Mouse (Mus musculus): Measurements from ENCODE around the gene Slc19a2.

Gene Slc19a2

DNA sequence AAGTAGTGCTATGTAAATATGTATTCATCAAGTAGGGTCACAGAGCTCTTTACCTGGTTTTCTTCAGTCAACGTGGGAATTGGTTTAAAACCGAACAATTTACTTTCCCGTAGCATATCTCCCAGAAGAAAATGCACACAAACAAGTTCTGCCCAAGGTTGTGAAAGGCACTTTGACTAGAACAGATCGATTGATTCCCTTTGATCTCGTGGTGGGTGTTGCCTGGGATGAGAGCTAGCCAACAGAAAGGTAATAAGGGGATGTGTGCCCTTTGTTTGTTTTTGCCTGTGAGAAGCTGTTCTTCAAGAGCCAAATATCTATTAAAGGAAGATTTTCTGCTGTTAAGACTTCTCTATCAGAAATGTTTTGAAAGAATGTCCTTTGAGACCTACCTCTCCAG lies 3.7 kb downstream of the Slc19a2 start:
- no peak for DNase-seq (ENCODE audit: low spot score)

DNA sequence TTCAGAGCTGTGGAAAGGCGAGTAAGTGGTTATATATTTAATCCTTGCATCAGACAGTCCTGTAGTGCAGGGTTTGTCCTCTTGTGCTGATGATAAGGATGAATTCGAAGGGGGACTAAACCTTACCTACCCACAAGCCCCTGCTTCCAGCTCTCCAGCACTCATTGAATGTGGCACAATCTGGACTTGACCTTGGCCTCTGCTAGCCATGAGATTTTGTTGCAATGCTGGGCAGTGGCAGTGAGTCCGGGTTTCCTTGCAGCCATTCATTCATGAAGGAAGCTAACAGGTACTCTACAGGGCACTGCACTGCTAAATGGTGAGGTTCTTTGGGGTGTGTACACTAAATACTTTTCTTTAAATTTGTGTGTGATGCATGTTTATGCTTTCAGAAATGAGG lies 6.0 kb downstream of the Slc19a2 start:
- no peak for DNase-seq (ENCODE audit: low spot score)

DNA sequence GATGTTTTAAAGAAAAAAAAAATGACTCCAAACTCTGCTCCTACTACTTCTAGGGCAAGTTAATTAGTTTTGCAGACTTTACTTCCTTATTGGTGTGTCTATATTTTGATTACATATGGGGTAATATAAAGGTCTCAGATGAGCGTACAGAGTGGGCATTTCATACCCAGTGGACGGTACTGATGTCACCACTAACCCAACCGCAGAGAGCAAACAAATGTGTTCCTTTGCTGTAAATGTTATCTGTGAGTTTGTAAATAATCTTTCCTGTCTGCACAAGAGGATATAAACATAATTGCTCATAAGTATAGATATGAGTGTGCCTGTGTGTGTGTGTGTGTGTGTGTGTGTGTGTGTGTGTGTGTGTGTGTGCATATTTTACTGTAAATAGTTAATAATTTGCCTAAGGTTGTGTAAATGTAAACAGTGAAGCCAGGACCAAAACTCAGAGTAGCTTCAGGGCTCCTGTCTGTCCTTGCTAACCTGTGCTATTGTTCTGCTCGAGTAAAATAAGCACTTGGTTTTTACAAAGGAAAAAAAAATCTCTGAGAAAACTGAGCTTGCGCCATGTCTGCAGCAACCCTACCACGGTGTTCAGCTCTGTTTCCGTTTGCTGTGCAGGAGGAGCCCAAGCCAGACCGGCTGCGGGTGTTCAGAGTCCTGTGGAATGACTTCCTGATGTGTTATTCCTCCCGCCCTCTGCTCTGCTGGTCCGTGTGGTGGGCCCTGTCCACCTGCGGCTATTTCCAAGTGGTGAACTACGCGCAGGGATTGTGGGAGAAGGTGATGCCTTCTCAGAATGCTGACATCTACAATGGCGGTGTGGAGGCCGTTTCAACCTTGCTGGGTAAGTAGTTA lies 11.6 kb downstream of the Slc19a2 start:
- no peak for DNase-seq (ENCODE audit: low spot score)

DNA sequence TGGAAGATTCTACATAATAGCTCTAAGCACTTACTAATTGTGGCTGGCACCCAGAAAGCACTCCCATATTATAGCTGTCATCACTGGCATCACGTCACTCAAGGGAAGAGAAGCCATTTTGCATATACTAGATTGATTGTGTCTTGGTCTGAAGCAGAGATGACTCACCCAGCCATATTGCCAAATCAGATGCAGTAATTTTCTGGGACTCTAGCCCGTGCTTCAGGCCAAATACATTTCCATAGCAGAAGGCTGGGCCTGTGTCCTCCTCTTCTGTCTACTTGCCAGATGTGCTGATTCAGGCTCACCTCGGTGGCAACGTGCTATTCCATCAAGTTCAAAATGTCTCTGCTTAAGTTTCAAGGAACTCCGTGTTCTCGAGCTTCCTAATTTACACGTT lies 12.7 kb downstream of the Slc19a2 start:
- peak; percentile 16 for DNase-seq (ENCODE audit: low spot score)

DNA sequence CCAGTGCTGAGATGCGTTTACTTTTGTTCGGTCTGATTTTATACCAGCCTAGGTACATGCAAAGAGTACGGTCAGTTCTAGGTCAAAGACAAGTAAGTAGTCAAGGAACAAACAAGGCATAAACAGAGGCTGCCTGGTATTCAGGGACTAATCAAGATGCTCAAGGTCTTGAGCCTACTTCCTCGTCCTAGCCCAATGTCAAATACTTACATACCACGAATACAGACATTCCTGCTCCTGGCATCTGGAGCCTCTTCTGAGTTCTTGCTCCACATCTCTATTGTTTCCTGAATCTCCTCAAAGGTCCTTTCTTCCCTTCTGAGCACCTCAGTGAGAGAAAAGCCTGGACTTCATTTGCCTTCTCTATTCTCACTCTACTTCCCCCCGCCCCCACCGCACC lies 22.1 kb downstream of the Slc19a2 start:
- no peak for DNase-seq (ENCODE audit: low spot score)

DNA sequence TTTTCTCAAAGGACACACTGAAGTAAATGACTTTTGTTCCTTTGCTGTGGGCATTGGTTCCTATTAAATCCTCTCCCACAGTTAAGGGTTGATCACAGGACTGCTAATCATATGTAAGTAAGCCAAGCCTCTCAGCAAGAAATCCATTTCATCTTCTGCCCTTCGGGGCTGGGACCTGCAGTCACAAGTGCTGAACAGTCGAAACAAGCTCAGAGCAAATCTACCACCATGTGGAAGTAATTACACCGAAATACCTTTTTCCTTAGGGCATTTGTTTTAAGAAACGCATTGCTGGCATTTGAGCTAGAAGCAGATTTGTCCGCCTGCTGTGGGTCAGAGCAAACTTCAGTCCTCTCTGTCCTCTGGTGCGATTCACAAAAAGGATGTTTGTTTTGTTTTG lies 24.8 kb downstream of the Slc19a2 start:
- no peak for DNase-seq (ENCODE audit: low spot score)

DNA sequence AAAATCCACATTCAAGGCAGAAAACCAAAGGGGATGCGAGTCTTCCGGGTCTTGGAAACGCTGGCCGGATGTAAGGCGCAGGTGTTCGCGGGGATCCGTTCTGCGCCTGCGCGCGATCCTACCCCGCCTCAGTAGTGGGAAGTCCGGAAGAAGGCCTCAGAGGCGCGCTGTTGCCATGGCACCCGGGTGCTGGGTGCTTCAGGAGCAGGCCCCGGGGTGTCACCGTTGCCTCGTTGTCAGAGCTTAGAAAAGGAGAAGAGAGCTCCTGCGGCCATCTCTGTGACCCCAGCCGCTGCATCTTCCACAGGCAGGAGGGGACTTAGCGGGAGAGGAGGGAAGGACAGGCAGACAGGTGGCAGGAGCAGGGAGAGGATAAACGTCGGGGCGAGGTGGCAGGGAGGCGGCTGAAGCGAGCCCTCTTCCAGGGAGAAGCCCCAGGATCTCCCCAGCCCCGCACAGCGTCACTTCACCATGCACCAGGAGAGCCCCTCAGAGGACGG lies 26.7 kb downstream of the Slc19a2 start, which contains the start of gene Ccdc181:
Ccdc181 (plus strand) TSS at position 131 of the 500 bp plus-strand sequence.
- peak; percentile 95 for DNase-seq (ENCODE audit: low spot score)

DNA sequence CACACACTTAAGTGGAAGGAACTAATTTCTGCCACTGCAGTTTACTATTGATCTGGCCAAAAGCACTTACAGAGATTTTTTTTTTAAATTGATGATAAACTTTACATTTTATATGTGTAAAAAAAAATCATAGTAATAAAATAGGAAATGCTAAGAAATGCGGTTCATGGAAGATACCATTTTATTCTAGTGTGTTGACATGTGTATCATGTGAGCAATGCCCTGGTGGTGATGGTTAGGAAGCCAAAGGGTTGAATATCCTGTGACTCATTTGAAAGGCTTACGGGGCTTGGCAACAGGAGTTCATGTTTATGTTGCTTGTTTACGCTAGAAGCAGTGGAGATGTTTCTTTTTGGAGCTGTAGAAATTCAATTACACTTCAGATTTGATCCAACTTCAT lies 27.7 kb downstream of the Slc19a2 start:
- DNase-seq (ENCODE audit: low spot score) = no peak

DNA sequence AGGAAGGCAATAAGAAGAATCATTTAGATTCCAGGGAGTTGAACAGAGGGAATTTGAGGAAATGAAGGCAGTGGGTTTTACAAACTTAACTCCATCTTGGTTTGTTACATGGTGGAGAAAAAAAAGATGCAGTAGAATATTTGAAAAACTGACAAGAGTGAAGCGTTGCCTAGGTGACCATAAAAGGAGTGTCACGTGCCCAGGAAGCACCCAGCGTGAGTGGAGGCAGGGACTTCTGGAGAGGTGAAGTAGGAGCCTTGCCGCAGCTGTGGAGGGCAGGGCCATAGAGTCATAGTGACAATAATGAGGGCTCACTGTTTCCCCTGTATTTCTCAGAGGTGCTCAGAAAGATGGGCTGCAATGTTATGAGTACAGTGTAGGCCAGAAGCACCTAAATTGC lies 30.5 kb downstream of the Slc19a2 start:
- DNase-seq (ENCODE audit: low spot score) = no peak

DNA sequence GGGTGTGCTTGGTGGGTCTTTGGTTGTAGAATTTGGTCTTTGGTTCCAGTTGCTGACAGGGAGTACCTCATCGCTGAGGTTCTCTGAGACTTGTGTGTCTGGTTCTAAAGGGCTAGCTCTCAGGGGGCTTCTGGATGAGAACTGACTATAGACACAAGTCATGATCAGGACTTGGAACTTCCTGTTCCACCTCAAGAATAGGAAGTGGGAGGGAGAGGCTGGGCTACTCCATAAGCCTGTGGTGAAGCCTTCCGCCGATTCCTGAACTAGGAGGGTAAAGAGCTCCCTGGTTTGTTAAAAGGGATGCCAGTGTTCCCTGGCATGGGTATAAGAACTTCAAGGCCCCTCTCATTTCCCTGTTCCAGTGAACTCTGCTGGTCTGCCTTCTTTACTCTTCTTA lies 35.2 kb downstream of the Slc19a2 start:
- DNase-seq (ENCODE audit: low spot score) = no peak

DNA sequence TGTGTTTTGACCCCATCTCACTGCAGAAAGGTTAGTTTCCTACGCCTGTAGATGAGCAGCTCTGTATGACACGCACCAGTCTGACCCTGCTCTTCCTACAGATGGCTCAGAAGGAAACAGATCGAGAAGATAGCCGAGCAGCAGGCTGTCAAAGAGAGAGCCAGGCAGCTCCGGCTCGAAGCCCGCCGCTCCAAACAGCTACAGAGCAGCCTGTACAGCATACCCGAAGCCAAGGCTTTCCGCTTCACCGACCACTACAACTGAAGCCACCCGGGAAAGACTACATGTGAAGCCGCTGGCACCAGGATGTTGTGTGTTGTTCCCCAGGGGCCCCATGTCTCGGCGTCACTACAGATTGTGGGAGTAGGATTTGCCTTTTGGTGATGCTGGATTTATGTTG lies 38.6 kb downstream of the Slc19a2 start:
- no peak for DNase-seq (ENCODE audit: low spot score)

DNA sequence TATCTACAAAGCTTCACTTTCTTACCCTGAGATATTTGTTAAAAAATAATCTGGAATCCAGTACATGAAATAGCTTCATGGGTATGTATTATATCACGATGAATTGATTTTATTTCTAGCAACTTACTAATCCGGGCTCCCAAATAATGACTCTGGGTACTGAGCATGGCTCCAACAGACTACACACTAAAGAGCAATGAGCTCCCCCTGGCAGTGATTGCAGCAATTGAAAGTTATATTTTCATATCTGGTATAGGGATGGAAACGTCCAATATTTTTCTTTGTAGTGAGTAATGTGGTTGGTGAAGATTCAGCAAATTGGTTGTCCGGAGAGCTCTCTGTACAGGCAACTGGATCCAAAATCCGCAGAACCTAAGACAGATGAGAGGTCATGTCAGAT lies 43.2 kb downstream of the Slc19a2 start:
- DNase-seq (ENCODE audit: low spot score) = no peak

DNA sequence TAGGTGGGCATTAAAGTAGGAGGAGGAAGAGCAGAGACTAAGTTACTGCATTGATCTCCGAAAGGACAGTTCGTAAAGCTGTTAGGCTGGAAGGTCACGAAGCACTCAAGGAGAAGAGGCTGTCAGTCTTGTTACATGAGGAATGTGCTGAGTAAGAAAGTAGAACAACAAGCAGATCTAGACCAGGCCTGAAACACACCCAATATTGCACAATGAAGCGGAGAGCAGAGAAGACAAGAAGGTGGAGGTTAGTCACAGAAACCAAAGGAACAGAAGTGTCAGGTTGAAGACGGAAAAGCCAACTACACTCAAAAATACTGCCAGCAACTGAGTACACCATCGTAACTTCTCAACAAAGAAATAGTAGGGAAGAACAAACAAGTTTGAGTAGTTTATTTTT lies 45.2 kb downstream of the Slc19a2 start:
- DNase-seq (ENCODE audit: low spot score) = peak; percentile 43

DNA sequence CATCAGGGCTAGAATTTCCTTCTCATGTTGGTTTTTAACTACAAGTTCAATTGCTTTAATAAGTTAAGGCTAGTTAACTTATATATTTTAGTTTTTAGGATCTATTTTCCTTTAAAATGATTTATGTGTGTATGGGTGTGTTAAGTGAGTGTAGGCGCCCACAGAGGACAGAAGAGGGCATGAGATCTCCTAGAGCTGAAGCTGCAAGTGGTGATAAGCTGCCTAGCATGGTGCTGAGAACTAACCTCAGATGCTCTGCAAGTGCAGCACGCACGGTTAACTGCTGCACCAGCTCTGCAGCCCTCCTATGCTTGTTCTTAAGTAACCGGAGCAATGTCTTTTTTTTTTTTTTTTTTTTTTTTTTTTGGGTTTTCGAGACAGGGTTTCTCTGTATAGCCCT lies 47.6 kb downstream of the Slc19a2 start:
- no peak for DNase-seq (ENCODE audit: low spot score)

DNA sequence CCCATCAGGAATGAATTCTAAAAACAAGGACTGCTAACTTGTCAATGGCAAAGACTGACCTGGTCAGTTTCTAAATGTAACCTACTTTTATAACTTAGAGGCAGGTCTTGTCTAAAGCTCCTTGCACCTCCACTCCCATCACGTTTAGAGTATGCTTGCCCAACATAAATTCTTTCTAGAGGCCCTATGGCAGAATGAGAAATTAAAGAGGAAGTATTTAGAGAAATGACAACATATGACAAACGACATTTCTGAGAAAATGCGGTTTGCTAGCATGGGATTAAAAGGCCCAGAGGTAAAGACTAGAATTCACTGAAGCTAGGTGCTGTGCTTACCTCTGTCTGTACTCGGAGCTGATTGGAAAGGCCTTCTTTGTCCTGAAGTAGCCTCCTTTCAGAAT lies 53.1 kb downstream of the Slc19a2 start:
- DNase-seq (ENCODE audit: low spot score) = no peak

DNA sequence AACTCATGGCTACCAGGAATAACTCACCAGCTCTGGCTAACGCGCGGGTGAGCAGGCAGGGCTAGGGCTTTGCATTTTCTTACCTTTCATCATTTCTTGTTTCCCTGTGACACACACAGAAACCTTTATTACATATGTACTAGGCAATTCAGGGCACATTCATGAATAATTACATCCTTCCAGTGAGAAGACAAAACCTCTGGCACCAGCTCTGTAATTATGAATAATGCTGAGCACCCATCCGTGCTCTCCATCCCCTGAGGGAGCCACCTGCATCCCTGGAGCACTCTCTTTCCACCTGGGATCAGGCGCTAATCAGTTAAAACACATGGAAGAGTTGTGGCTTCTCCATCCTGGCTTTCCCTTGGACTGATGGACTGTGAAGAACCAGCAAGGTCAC lies 55.0 kb downstream of the Slc19a2 start, which contains the start of gene Nme7:
Nme7 (plus strand) TSS at position 301 of the 400 bp plus-strand sequence.
- no peak for DNase-seq (ENCODE audit: low spot score)

DNA sequence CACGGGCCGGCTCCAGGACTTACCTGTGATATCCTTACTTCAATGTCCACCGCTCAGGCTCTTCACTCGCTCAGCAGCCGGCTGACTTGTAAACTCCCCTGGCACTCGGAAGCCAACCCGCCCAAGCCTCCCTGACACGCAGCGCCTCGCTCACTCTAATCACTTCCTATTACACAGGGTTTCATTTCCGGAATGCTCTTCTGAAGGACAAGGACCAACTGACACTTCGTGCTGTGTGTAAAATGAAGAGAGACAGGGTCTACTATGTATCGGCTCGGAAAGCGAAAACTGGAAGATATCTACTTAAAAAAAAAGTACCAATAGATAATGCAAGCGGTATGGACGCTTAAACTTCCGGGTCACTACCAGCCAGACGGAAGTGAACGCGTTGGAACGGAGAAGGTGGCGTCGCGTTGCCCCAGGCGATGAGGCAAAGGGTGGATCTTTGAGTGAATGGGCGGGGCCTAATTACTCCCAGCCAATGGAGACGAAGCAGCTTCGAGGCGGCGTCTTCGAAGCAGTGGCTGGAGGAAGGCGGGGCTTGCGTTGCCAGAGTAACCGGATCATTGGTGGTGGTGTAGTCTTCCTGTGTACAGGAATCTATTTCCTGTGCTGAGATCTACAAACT lies 58.4 kb downstream of the Slc19a2 start, which contains the start of gene Blzf1:
Blzf1 (minus strand) TSS at position 366 of the 628 bp plus-strand sequence.
- DNase-seq (ENCODE audit: low spot score) = peak; percentile 98

DNA sequence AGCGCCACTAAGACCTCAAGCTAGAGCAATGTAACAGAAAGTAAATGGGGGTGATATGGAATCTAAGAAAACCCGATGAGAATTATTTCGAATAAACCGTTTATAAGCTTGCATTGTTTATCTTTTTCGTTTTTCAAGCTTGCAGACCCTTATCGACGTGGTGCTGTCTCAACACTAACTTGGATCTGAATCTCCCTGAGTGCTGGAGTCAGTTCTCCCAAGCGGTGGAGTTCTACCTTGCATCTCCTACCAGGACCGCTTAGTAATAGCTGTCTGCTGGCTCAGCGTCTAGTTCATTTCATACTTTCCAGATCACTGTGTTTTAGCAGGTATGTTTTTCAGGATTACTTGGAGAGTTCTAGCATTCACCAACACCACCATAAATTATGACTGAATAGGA lies 59.1 kb downstream of the Slc19a2 start:
- no peak for DNase-seq (ENCODE audit: low spot score)

DNA sequence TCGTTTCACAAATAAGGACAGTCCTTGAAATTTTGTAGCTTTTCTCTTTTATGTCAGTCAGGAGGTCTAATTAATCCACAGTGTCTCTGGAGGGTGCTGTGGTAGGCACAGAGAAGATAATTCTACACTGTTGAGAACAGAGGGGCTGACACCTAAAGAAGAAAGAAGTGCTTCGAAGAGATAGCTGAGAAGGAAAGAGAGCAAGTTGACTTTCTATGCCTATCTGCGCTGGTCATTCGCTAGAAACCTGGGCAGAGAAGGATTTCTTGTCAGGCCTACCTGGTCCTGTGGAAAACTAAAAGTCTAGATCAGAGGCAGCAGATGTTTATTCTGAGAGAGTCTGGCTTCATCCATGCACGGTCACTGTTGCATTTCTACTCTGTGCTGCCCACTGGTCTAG lies 65.2 kb downstream of the Slc19a2 start:
- DNase-seq (ENCODE audit: low spot score) = no peak

Measured in lung, postnatal 25 days (tissue).